Mouse (Mus musculus) liver, adult 2 months (tissue): ENCODE data around the gene Syt5. TPM values are rescaled to one million over a fixed set of nuclear protein-coding genes. Genes with fewer than 3 reads are reported as not detected.
"Not testable (repeated sequence)": the region's sequence is repeated elsewhere in the genome, so short reads cannot be mapped to it uniquely, and the experiment has no call there.

ENCODE experiments used
- DNase-seq: peaks from one replicate; pipeline ENCODE4 v3.0.0-alpha.2; 2011; ENCODE audit warnings: low read depth, low spot score; ENCODE audit errors: extremely low read depth
- H3K27ac ChIP-seq: fragments of 200-500 bp; replicated peaks from 2 replicates; pipeline ENCODE4 v1.5.1; 2012; ENCODE audit warnings: low read depth, mild to moderate bottlenecking, control low read depth, inconsistent platforms, low read length; ENCODE audit not compliant: insufficient read depth
- H3K27me3 ChIP-seq: fragments of 200-500 bp; 2 replicates; pipeline ENCODE4 v1.6.1; 2012; ENCODE audit warnings: mild to moderate bottlenecking, moderate library complexity, low read length, inconsistent platforms; ENCODE audit not compliant: control insufficient read depth, insufficient read depth
- H3K36me3 ChIP-seq: fragments of 200-500 bp; 2 replicates; pipeline ENCODE4 v1.6.1; 2012; ENCODE audit warnings: low read length, inconsistent platforms; ENCODE audit not compliant: control insufficient read depth, insufficient read depth
- H3K4me1 ChIP-seq: fragments of 200-500 bp; 2 replicates; pipeline ENCODE4 v1.6.1; 2011; ENCODE audit warnings: low read length; ENCODE audit not compliant: control insufficient read depth, insufficient read depth
- H3K4me3 ChIP-seq: fragments of 200-500 bp; 2 replicates; pipeline ENCODE4 v1.5.1; 2011; ENCODE audit warnings: low read depth, mild to moderate bottlenecking, control low read depth, low read length, moderate library complexity; ENCODE audit not compliant: insufficient read depth
- H3K79me2 ChIP-seq: fragments of 200-500 bp; 2 replicates; pipeline ENCODE4 v1.6.1; 2012; ENCODE audit warnings: inconsistent platforms, mild to moderate bottlenecking, low read length, moderate library complexity; ENCODE audit not compliant: control insufficient read depth, insufficient read depth
- H3K9ac ChIP-seq: fragments of 200-500 bp; 2 replicates; pipeline ENCODE4 v1.6.1; 2012; ENCODE audit warnings: low read depth, mild to moderate bottlenecking, control low read depth, inconsistent platforms, low read length
- CTCF ChIP-seq: fragments of 200-500 bp; IDR thresholded peaks from 2 replicates; pipeline ENCODE4 v1.5.1; 2011; ENCODE audit warnings: low read depth, low read length, control low read depth
- POLR2A ChIP-seq: fragments of 200-500 bp; IDR thresholded peaks from 2 replicates; pipeline ENCODE4 v1.6.1; 2011; ENCODE audit warnings: low read length, control low read depth; ENCODE audit not compliant: insufficient read depth; ENCODE audit errors: extremely low read depth
- WGBS: fragments of 180-500 bp; shearing (Covaris S2); methylation state at CpG from one replicate; pipeline ENCODE4 v1.1.7; 2018; 5-methylcytosine and 5-hydroxymethylcytosine counted together
- polyA plus RNA-seq: library from polyadenylated mRNA; depleted of rRNA; stranded (reverse); fragments of >200 nt; gene quantifications from 2 replicates; pipeline ENCODE4 v1.2.3, GENCODE M21; 2012
- total RNA-seq: library from RNA; depleted of rRNA; stranded (reverse); fragments of >200 nt; gene quantifications from 2 replicates; pipeline ENCODE4 v1.2.3, GENCODE M21; 2014

The Syt5 gene
- total and polyA plus RNA-seq, 2 experiments = not detected

- Histone ChIP-seq H3K79me2 (no peaks in the 10 kb centered on the region), H3K9ac (peak overlapping the region; percentile 58), H3K4me3 (peak overlapping the region; percentile 54), H3K4me1 (peaks cover 2% of the 10 kb centered on the region; the same call in 1 of the 2 replicates), H3K36me3 (no peaks in the 10 kb centered on the region), H3K27me3 (no peaks in the 10 kb centered on the region), H3K27ac (no peak overlapping the region)
- WGBS = 36% methylated on average over 40 of the region's 40 CpGs
- TF ChIP-seq CTCF = peak; percentile 64
- TF ChIP-seq POLR2A = no peak
- peak; percentile 10 for DNase-seq
These were observed 20.7 kb downstream of the Syt5 start for GRCm38 (mm10) chr7:4526341-4527301.

GRCm38 (mm10) chr7:4524212-4524922, 23.0 kb downstream of the Syt5 start, which contains the start of gene Tnni3:
Gene Tnni3, minus strand, starts transcription at chr7:4524229.
- not testable (repeated sequence) for H3K4me3 ChIP-seq, H3K27ac ChIP-seq, H3K27me3 ChIP-seq, H3K36me3 ChIP-seq, H3K4me1 ChIP-seq, H3K9ac ChIP-seq, H3K79me2 ChIP-seq
- peak; percentile 35 for DNase-seq
- peak; percentile 82 for TF ChIP-seq CTCF
- WGBS = 62% methylated on average over 15 of the region's 15 CpGs

- Histone ChIP-seq H3K4me1 (peaks cover 2% of the 10 kb centered on the region; the same call in 1 of the 2 replicates), H3K9ac (no peak overlapping the region), H3K4me3 (no peak overlapping the region), H3K27ac (no peak overlapping the region), H3K79me2 (no peaks in the 10 kb centered on the region), H3K36me3 (no peaks in the 10 kb centered on the region), H3K27me3 (peaks cover 7% of the 10 kb centered on the region; the same call in 1 of the 2 replicates)
- 88% methylated on average over 33 of the region's 33 CpGs for WGBS
- no peak for TF ChIP-seq POLR2A
- DNase-seq = no peak
These were observed 23.9 kb downstream of the Syt5 start for GRCm38 (mm10) chr7:4523205-4524130.

GRCm38 (mm10) chr7:4522292-4522691, 25.0 kb downstream of the Syt5 start:
- H3K4me3 ChIP-seq = no peak overlapping the region
- no peak for TF ChIP-seq CTCF
- no peak for TF ChIP-seq POLR2A
- no peak for DNase-seq
- peaks cover 7% of the 10 kb centered on the region; the same call in 1 of the 2 replicates for H3K27me3 ChIP-seq
- no peaks in the 10 kb centered on the region for H3K79me2 ChIP-seq
- H3K27ac ChIP-seq = no peak overlapping the region
- no peaks in the 10 kb centered on the region for H3K36me3 ChIP-seq
- WGBS = 57% methylated on average over 6 of the region's 6 CpGs
- no peak overlapping the region for H3K9ac ChIP-seq
- peaks cover 2% of the 10 kb centered on the region; the same call in 1 of the 2 replicates for H3K4me1 ChIP-seq

- TF ChIP-seq CTCF (no peak), POLR2A (no peak)
- Histone ChIP-seq H3K4me3 (no peak overlapping the region), H3K36me3 (no peaks in the 10 kb centered on the region), H3K4me1 (no peaks in the 10 kb centered on the region), H3K27ac (no peak overlapping the region), H3K27me3 (peaks cover 7% of the 10 kb centered on the region; the same call in 1 of the 2 replicates), H3K9ac (no peak overlapping the region), H3K79me2 (no peaks in the 10 kb centered on the region)
- WGBS = 41% methylated on average over 32 of the region's 32 CpGs
- no peak for DNase-seq
These were observed 25.9 kb downstream of the Syt5 start for GRCm38 (mm10) chr7:4521231-4522003.
